Mouse (Mus musculus) embryonic facial prominence, embryonic 15.5 days (tissue): ENCODE data around the gene Tnfaip3. TPM values are rescaled to one million over a fixed set of nuclear protein-coding genes. Genes with fewer than 3 reads are reported as not detected.

Source experiments
- ATAC-seq: fragments of 200-750 bp; cut with Nextera tagmentation; 2 replicates; pipeline ENCODE4 v1.8.0; 2017; ENCODE audit warnings: low read depth, moderate TSS enrichment; ENCODE audit not compliant: insufficient number of reproducible peaks, low FRiP score, low TSS enrichment
- H3K27ac ChIP-seq: fragments of 300-500 bp; sonication (generic); replicated peaks from 2 replicates; pipeline ENCODE4 v1.5.1; 2015; ENCODE audit warnings: mild to moderate bottlenecking, inconsistent platforms
- H3K27me3 ChIP-seq: fragments of 300-500 bp; sonication (generic); 2 replicates; pipeline ENCODE4 v1.6.1; 2015; ENCODE audit warnings: inconsistent platforms
- H3K36me3 ChIP-seq: fragments of 300-500 bp; sonication (generic); 2 replicates; pipeline ENCODE4 v1.6.1; 2015; ENCODE audit warnings: mild to moderate bottlenecking, inconsistent platforms
- H3K4me1 ChIP-seq: fragments of 300-500 bp; sonication (generic); 2 replicates; pipeline ENCODE4 v1.6.1; 2015; ENCODE audit warnings: inconsistent platforms
- H3K4me2 ChIP-seq: fragments of 300-500 bp; sonication (generic); replicated peaks from 2 replicates; pipeline ENCODE4 v1.6.1; 2015; ENCODE audit warnings: mild to moderate bottlenecking, inconsistent platforms
- H3K4me3 ChIP-seq: fragments of 300-500 bp; sonication (generic); replicated peaks from 2 replicates; pipeline ENCODE4 v1.5.1; 2015; ENCODE audit warnings: mild to moderate bottlenecking, inconsistent platforms
- H3K9ac ChIP-seq: fragments of 300-500 bp; sonication (generic); 2 replicates; pipeline ENCODE4 v1.6.1; 2015; ENCODE audit warnings: inconsistent platforms
- H3K9me3 ChIP-seq: fragments of 300-500 bp; sonication (generic); replicated peaks from 2 replicates; pipeline ENCODE4 v1.6.1; 2016; ENCODE audit warnings: inconsistent platforms
- whole genome bisulfite sequencing: fragments of 180-500 bp; shearing (Covaris S2); methylation state at CpG from one replicate; pipeline ENCODE4 v1.1.7; 2015; 5-methylcytosine and 5-hydroxymethylcytosine counted together
- polyA plus RNA-seq: library from polyadenylated mRNA; unstranded; fragments of >200 nt; fragmentation: Nextera tagmentation; extraction: Ambion mirVana; gene quantifications from 2 replicates; pipeline ENCODE4 v1.2.1, GENCODE M21; 2015

Tnfaip3 gene
- polyA plus RNA-seq, 1 experiment from 2014 or later, result 4.2 TPM

DNA sequence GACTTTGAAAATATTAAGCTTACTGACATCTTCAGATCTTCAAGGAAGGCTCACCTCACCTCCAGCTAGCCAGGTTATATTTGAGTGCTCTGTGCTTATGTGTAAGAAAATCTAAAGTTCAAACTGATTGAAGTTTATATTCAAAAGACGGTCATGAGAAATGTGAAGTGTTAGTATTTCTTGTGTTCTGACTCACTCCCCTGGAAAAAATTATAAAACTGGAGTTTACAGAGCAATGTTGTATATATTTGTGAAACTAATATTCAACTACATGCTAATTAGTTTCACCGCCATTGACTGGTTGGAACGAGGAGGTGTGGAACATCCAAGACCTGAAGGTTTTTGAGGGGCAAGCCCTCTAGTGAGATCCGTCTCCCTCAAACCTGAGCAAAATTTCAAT lies 22.5 kb downstream of the Tnfaip3 start:
- no peak for ATAC-seq
- H3K36me3 ChIP-seq, result no peaks in the 10 kb centered on the region
- no peak overlapping the region for H3K4me2 ChIP-seq
- H3K27me3 ChIP-seq, result no peaks in the 10 kb centered on the region
- H3K4me1 ChIP-seq, result no peaks in the 10 kb centered on the region
- no peak overlapping the region for H3K27ac ChIP-seq
- H3K4me3 ChIP-seq, result no peak overlapping the region
- WGBS, result 91% methylated on average over 4 of the region's 4 CpGs
- no peaks in the 10 kb centered on the region for H3K9me3 ChIP-seq
- H3K9ac ChIP-seq, result no peak overlapping the region

DNA sequence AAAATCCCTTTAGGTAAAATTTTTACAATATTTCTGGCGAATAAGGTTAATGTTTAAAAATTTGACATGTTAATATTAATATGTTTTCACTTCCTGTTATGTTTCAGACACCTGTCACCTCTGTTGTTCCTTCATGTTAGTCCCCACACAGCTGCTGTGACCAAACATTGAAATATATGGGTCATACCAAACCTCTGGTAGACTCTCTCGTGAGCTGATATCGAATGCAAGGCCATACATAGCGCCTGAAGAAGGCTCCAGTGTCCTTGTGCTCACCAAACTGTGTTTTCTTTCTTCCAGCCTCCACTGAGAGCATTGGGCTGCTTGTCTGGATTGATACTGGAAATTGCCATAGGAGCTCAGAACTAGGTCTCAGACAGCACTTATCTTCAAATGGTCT lies 24.4 kb downstream of the Tnfaip3 start:
- Histone ChIP-seq H3K9me3 (no peaks in the 10 kb centered on the region), H3K4me2 (no peak overlapping the region), H3K4me3 (no peak overlapping the region), H3K36me3 (no peaks in the 10 kb centered on the region), H3K27me3 (no peaks in the 10 kb centered on the region), H3K27ac (no peak overlapping the region), H3K4me1 (no peaks in the 10 kb centered on the region), H3K9ac (no peak overlapping the region)
- no peak for ATAC-seq
- 88% methylated on average over 4 of the region's 4 CpGs for WGBS

DNA sequence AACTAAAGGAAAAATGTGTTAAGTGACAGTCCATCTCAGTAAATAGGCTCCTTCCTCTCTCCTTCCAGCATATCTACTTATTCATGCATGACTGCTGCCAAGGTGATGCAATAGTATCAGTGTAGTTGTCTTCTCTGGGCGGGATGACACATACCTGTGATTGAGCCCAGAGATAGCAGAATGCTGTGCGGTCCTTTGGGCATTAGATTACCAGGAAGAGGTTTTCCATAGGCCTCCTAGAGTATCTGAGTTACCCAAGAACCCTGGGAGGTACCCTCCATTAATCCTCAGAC lies 27.6 kb downstream of the Tnfaip3 start:
- no peak for ATAC-seq
- H3K9me3 ChIP-seq, result no peaks in the 10 kb centered on the region
- H3K4me3 ChIP-seq, result no peak overlapping the region
- WGBS, result 49% methylated on average over 2 of the region's 2 CpGs
- no peaks in the 10 kb centered on the region for H3K27me3 ChIP-seq
- no peaks in the 10 kb centered on the region for H3K36me3 ChIP-seq
- H3K27ac ChIP-seq, result no peak overlapping the region
- no peak overlapping the region for H3K9ac ChIP-seq
- no peak overlapping the region for H3K4me2 ChIP-seq
- no peaks in the 10 kb centered on the region for H3K4me1 ChIP-seq

DNA sequence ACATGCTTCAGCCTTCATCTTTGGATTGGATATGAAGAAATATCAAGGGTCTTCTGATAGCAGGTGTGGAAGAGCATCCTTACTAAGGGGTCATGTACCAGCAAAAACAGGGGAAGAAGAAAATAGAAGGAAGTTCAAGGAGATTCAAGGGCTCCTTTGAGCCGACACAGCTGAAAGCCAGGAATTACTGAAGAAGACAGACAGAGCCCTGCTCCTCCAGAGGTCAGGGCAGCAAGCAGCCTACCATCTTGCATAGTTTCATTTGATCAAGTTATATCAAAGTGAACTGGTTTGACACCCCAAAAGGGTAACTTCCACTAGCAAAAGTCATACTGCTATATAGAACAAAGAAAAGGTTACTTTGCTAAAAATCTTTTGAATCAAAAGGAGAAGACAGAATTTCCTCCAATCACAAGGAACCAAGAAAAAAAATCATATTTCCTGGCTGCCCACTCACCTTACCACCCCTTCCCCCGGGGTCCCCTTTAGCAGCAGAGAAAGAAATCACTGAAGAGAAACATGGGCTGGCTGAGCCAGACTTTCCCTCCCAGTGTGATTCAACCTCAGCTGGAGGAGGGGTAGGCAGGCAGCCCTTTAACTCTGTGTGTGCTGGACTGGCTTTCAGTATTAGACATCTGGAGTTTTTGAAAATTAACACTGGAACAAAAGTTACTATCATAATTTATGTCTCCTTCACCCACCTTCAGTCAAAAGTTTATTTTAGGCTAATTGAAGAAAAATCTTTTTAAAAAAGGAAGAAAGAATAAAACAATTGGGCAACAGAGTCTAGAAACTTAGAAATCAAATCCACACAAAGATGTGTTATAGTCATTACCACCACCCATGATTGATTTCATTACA lies 28.2 kb downstream of the Tnfaip3 start:
- no peak overlapping the region for H3K9ac ChIP-seq
- 17% methylated on average over 2 of the region's 2 CpGs for WGBS
- no peaks in the 10 kb centered on the region for H3K36me3 ChIP-seq
- no peak overlapping the region for H3K27ac ChIP-seq
- no peak for ATAC-seq
- no peak overlapping the region for H3K4me2 ChIP-seq
- no peak overlapping the region for H3K4me3 ChIP-seq
- no peaks in the 10 kb centered on the region for H3K4me1 ChIP-seq
- no peaks in the 10 kb centered on the region for H3K9me3 ChIP-seq
- no peaks in the 10 kb centered on the region for H3K27me3 ChIP-seq

DNA sequence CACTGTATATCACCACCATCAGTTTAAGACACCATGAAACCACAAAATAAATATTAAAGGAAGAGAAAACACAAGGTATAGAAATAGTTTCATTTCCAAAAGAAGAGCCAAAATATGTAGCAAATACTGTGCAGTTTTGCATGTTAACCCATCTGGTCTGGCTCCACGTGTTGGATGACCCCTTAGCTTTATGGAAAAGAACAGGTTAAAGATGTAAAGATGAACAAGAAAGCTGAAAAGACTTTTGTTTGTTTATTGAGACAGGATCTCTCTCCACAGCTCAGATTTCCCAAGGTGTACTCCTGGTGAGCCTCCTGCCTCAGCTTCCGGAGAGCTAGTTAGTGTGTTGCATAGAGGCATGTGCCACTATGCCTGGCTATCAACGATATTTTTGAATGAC lies 29.9 kb downstream of the Tnfaip3 start:
- Histone ChIP-seq H3K4me1 (no peaks in the 10 kb centered on the region), H3K4me2 (no peak overlapping the region), H3K36me3 (no peaks in the 10 kb centered on the region), H3K27ac (no peak overlapping the region), H3K9ac (no peak overlapping the region), H3K27me3 (no peaks in the 10 kb centered on the region), H3K4me3 (no peak overlapping the region), H3K9me3 (no peaks in the 10 kb centered on the region)
- WGBS, result 85% methylated on average over 3 of the region's 3 CpGs
- ATAC-seq, result no peak

DNA sequence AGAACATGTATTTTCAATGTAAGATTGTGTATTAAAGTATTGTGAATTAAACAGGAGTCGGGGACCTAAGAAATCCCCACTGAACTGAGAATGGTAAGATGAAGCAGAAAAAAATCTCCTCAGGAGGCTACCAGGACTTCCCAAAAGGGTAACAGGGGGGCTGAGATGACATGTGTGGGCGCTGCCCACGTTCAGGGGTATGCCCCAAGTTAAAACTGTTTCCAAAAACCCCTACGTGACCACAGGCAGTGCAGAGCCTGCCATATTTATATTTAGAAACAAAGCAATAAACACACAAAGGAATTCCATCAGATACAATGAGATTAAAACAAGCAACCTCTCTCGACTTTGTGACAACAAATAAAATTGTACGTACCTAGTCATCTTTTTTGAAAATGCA lies 31.9 kb downstream of the Tnfaip3 start:
- Histone ChIP-seq H3K4me3 (no peak overlapping the region), H3K9me3 (no peaks in the 10 kb centered on the region), H3K4me1 (no peaks in the 10 kb centered on the region), H3K4me2 (no peak overlapping the region), H3K36me3 (no peaks in the 10 kb centered on the region), H3K9ac (no peak overlapping the region), H3K27ac (no peak overlapping the region), H3K27me3 (no peaks in the 10 kb centered on the region)
- no peak for ATAC-seq
- 68% methylated on average over 6 of the region's 6 CpGs for WGBS

DNA sequence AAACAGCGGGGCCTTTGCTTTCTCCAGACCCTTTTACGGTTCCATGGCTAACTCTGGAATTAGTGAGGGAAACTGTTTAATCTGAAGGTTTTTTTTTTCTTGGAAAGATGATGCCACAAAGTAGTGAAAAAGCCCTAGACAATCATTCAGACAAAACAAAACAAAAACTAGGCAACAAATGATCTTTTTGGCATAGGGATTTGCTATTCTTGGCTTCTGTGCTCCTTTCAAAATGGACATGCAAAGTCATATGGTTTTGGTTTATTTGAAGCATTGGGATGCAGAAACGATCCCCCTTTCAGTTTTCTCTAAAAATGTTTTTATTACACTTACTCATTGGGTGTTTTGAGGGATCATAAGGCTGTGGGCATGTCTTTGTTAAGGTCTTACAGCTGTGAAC lies 41.0 kb downstream of the Tnfaip3 start:
- no peak for ATAC-seq
- Histone ChIP-seq H3K4me3 (no peak overlapping the region), H3K4me1 (no peaks in the 10 kb centered on the region), H3K27me3 (no peaks in the 10 kb centered on the region), H3K36me3 (no peaks in the 10 kb centered on the region), H3K27ac (no peak overlapping the region; the same call in 1 of the 2 replicates), H3K9me3 (no peaks in the 10 kb centered on the region), H3K9ac (no peak overlapping the region), H3K4me2 (no peak overlapping the region)
- WGBS, result 46% methylated on average over 3 of the region's 3 CpGs

DNA sequence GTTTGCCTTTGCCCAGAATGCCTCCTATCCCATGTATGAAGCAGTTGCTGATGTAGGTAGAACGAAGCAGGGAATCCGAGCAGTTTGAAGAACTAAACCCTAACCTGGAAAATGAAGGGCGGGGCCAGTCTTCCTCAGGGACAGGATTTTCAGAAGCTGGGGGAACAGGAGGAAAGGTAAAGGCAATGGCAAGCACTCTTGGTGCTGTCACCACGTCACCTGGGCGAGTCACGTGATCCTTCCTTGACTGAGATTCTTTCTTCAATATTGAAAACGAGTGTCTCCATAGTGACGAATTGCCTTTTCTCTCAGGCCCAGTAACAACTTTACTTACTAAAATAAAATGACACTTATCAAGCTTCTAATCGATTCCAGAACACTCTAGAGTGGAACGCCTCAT lies 48.6 kb downstream of the Tnfaip3 start:
- 87% methylated on average over 10 of the region's 10 CpGs for WGBS
- Histone ChIP-seq H3K27ac (no peak overlapping the region), H3K4me1 (no peaks in the 10 kb centered on the region), H3K9me3 (no peaks in the 10 kb centered on the region), H3K4me2 (no peak overlapping the region), H3K9ac (no peak overlapping the region), H3K27me3 (no peaks in the 10 kb centered on the region), H3K36me3 (no peaks in the 10 kb centered on the region), H3K4me3 (no peak overlapping the region)
- ATAC-seq, result no peak

DNA sequence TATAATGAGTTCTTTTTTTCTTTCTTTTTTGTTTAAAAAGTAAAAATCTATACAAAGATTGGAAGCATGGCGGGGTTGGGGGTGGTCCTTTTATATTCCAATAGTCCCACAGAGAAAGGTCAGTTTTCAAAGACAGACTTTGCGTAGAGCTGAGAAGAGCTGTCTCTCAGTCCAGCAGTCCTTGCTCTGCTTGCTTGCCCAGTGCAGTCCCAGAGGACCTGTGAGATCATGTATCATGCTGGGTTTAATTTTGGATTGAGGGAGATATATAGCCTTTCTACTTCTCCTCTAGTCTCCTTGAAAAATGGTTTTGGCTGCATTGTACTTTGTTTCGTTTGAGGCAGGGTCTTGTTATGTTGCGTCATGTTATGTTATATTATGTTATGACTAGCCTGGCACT lies 49.9 kb downstream of the Tnfaip3 start:
- H3K4me2 ChIP-seq, result no peak overlapping the region
- H3K4me3 ChIP-seq, result no peak overlapping the region
- no peaks in the 10 kb centered on the region for H3K27me3 ChIP-seq
- no peak for ATAC-seq
- H3K9me3 ChIP-seq, result no peaks in the 10 kb centered on the region
- 75% methylated on average over 4 of the region's 4 CpGs for WGBS
- H3K9ac ChIP-seq, result no peak overlapping the region
- no peak overlapping the region for H3K27ac ChIP-seq
- no peaks in the 10 kb centered on the region for H3K4me1 ChIP-seq
- H3K36me3 ChIP-seq, result no peaks in the 10 kb centered on the region

DNA sequence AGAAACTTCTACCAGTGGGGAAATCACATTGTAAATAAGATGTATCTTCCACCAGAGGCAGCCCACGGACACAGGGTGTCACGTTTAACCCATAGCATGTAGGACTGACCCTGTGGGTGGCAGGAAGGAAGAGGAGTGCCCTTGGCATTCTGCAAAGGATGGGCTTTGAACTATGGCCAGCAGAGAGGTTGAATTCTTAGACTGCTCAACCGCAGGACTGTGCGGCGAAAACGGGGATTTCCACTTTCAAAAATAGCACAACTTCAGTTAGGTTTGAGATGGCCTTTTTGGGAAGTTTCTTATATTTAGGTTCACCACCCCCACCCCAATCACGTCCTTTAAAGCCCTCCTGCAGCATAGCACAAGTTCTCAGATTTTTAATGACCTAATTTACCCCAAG lies 50.6 kb downstream of the Tnfaip3 start:
- Histone ChIP-seq H3K27me3 (no peaks in the 10 kb centered on the region), H3K36me3 (no peaks in the 10 kb centered on the region), H3K27ac (no peak overlapping the region), H3K4me1 (no peaks in the 10 kb centered on the region), H3K9me3 (no peaks in the 10 kb centered on the region), H3K4me3 (no peak overlapping the region), H3K4me2 (no peak overlapping the region), H3K9ac (no peak overlapping the region)
- WGBS, result 72% methylated on average over 7 of the region's 7 CpGs
- ATAC-seq, result no peak

DNA sequence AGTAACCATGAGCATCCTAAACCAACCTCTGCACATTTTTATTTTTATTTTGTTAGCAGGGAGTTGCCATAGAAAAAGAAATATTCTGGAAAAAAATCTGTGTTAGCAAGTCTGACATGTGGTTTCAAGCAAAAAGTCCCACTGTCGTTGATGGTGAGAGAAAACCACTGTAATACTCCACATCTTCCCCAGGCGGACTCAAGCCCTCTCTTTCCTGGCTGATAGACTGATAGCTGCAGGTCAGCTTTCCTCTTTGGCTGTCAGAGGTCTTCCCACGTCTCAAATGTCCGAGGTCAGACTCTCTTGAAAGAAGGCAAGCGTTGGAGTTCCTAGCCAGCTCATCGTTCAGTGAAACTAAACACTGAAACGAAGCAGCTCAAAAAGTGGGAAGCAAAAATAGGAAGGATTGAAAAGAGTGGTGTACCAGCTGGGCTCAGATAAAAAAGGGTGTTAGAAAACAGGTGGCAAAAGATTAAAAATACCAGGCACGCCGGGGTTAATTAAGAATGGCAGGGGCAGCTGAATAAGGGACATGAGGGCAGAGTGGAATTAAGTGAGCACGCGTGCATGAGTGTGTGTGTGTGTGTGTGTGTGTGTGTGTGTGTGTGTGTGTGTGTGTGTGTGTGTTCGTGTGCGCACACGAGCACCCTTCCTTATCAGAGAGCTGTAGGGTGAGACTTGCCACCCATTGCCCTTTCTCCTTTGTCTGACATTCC lies 55.5 kb downstream of the Tnfaip3 start:
- WGBS, result 51% methylated on average over 14 of the region's 14 CpGs
- Histone ChIP-seq H3K36me3 (no peaks in the 10 kb centered on the region), H3K27me3 (no peaks in the 10 kb centered on the region), H3K9me3 (no peaks in the 10 kb centered on the region), H3K4me3 (no peak overlapping the region), H3K4me1 (no peaks in the 10 kb centered on the region), H3K27ac (no peak overlapping the region), H3K9ac (no peak overlapping the region), H3K4me2 (no peak overlapping the region)
- no peak for ATAC-seq

DNA sequence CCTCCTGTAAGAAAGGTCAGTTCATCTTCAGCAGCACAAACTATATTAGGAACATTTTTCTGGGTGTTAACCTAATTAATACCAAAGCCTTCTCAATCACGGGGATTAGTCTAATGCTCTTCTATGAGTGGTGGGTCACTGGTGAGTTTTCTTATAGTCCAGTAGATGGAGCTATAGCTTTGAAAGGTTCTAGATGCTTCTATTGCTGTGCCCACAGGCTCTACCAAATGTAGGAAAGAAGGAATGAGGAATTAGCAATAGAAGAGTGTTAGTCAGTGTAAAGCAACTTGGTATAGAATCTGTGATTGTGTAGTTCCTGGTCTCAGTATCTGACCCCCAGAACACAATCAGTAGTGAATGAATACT lies 61.8 kb downstream of the Tnfaip3 start:
- 6% methylated on average over 1 of the region's 1 CpGs for WGBS
- H3K27ac ChIP-seq, result no peak overlapping the region
- H3K36me3 ChIP-seq, result no peaks in the 10 kb centered on the region
- no peak overlapping the region for H3K4me2 ChIP-seq
- no peak overlapping the region for H3K4me3 ChIP-seq
- no peak for ATAC-seq
- H3K9me3 ChIP-seq, result no peaks in the 10 kb centered on the region
- no peak overlapping the region for H3K9ac ChIP-seq
- H3K4me1 ChIP-seq, result no peaks in the 10 kb centered on the region
- H3K27me3 ChIP-seq, result no peaks in the 10 kb centered on the region; the same call in 1 of the 2 replicates
